Mouse (Mus musculus) gastrocnemius, adult 8-10 months (tissue): Measurements from ENCODE around the gene Lamtor2. TPM values are rescaled to one million over a fixed set of nuclear protein-coding genes. Genes with fewer than 3 reads are reported as not detected.

Experiments
- DNase-seq, 2 experiments: peaks; one replicate each; pipeline ENCODE4 v3.0.0; 2022; ENCODE audit warnings: low spot score in 2 of 2
- total RNA-seq, 4 experiments: library from RNA; stranded (reverse); gene quantifications; 2 replicates each; pipeline ENCODE4 v1.2.4; 2022

The Lamtor2 gene
- total RNA-seq, 4 experiments from 2014 or later = 83.0 to 95.4 (median 86.1) TPM

GRCm38 (mm10) chr3:88568615-88569014 lies 15.7 kb upstream of the Lamtor2 start:
- DNase-seq = no peak

- no peak for DNase-seq
Observed at GRCm38 (mm10) chr3:88567892-88568291, 15.0 kb upstream of the Lamtor2 start.

GRCm38 (mm10) chr3:88566536-88567061 lies 13.7 kb upstream of the Lamtor2 start:
- DNase-seq = no peak

- no peak for DNase-seq
Observed at GRCm38 (mm10) chr3:88566116-88566515, 13.2 kb upstream of the Lamtor2 start.

- no peak for DNase-seq
Observed at GRCm38 (mm10) chr3:88563966-88564365, 11.1 kb upstream of the Lamtor2 start.

- DNase-seq = no peak
Observed at GRCm38 (mm10) chr3:88563442-88563841, 10.6 kb upstream of the Lamtor2 start.

- DNase-seq = no peak
Observed at GRCm38 (mm10) chr3:88561989-88562388, 9.1 kb upstream of the Lamtor2 start.

GRCm38 (mm10) chr3:88559596-88559995 lies 6.7 kb upstream of the Lamtor2 start:
- DNase-seq = no peak

GRCm38 (mm10) chr3:88556616-88557015 lies 3.7 kb upstream of the Lamtor2 start:
- DNase-seq = no peak

- no peak for DNase-seq
Observed at GRCm38 (mm10) chr3:88555731-88556130, 2.9 kb upstream of the Lamtor2 start.

GRCm38 (mm10) chr3:88555069-88555605 lies 2.3 kb upstream of the Lamtor2 start:
- DNase-seq = no peak

- DNase-seq = no peak
Observed at GRCm38 (mm10) chr3:88553880-88554586, 1.2 kb upstream of the Lamtor2 start.

GRCm38 (mm10) chr3:88553525-88553879 lies 628 bp upstream of the Lamtor2 start, which contains the start of gene Ubqln4:
Ubqln4 (plus strand) TSS chr3:88553758.
- DNase-seq = peak; percentile 91

- no peak for DNase-seq
Observed at GRCm38 (mm10) chr3:88552082-88552645, 710 bp downstream of the Lamtor2 start.

GRCm38 (mm10) chr3:88551586-88551985 lies 1.3 kb downstream of the Lamtor2 start:
- DNase-seq = no peak

- DNase-seq = no peak
Observed at GRCm38 (mm10) chr3:88548180-88548917, 4.5 kb downstream of the Lamtor2 start, which contains the start of gene Rab25. Rab25 (minus strand) TSS chr3:88548300.

- no peak for DNase-seq
Observed at GRCm38 (mm10) chr3:88546674-88547418, 6.0 kb downstream of the Lamtor2 start.

- no peak for DNase-seq
Observed at GRCm38 (mm10) chr3:88544955-88545591, 7.8 kb downstream of the Lamtor2 start.

- DNase-seq = no peak
Observed at GRCm38 (mm10) chr3:88544514-88544913, 8.4 kb downstream of the Lamtor2 start.

GRCm38 (mm10) chr3:88543651-88544410 lies 9.0 kb downstream of the Lamtor2 start:
- DNase-seq = no peak
